In genomic region chr3:41581436-41581835, GRCm38 (mm10) we compare ENCODE assay signal across 7 mouse cellular contexts. TPM values are rescaled to one million over a fixed set of nuclear protein-coding genes. Genes with fewer than 3 reads are reported as not detected.
DNase-seq lines count a peak whose midpoint lies in the region; ATAC-seq and TF ChIP-seq lines count a peak whose summit lies in the region.

No protein-coding gene starts in this region.

- H3K9me3 ChIP-seq in MEL (replicated peaks; ENCODE audit: insufficient read depth, low read length), result no peaks in the 10 kb centered on the region
- no peaks in the 10 kb centered on the region for H3K9me3 ChIP-seq in forebrain, embryonic 15.5 days
- no peaks in the 10 kb centered on the region for H3K9me3 ChIP-seq in midbrain, embryonic 14.5 days (ENCODE audit: control insufficient read depth, low read length)

- no peaks in the 10 kb centered on the region for H3K27me3 ChIP-seq in MEL (ENCODE audit: control insufficient read depth in 1 of 2, insufficient read depth in 2 of 2, low read length in 2 of 2)
- no peaks in the 10 kb centered on the region for H3K27me3 ChIP-seq in forebrain, embryonic 15.5 days
- no peaks in the 10 kb centered on the region for H3K27me3 ChIP-seq in midbrain, embryonic 14.5 days (ENCODE audit: control insufficient read depth, insufficient read depth, low read length)

- no peak overlapping the region for H3K27ac ChIP-seq in MEL (ENCODE audit: control insufficient read depth, low read depth, low read length)
- H3K27ac ChIP-seq in forebrain, embryonic 15.5 days (replicated peaks), result peak overlapping the region; percentile 31
- peak overlapping the region; percentile 55 for H3K27ac ChIP-seq in midbrain, embryonic 14.5 days (replicated peaks; ENCODE audit: low read depth, low read length)

- peaks cover 16 to 19% of the 10 kb centered on the region in 2 experiments for H3K36me3 ChIP-seq in MEL (ENCODE audit: control insufficient read depth in 1 of 2, insufficient read depth in 2 of 2, low read length in 2 of 2)
- H3K36me3 ChIP-seq in forebrain, embryonic 15.5 days, result no peaks in the 10 kb centered on the region
- no peaks in the 10 kb centered on the region for H3K36me3 ChIP-seq in midbrain, embryonic 14.5 days (ENCODE audit: control insufficient read depth, insufficient read depth, low read length)

- peaks cover 0 to 3% of the 10 kb centered on the region in 2 experiments; a peak in 1 of 4 replicates for H3K4me1 ChIP-seq in MEL (ENCODE audit: control insufficient read depth in 1 of 2, insufficient read depth in 2 of 2, low read length in 2 of 2)
- H3K4me1 ChIP-seq in forebrain, embryonic 15.5 days, result peaks cover 48% of the 10 kb centered on the region
- H3K4me1 ChIP-seq in midbrain, embryonic 14.5 days (ENCODE audit: control insufficient read depth, insufficient read depth, low read length), result peaks cover 12% of the 10 kb centered on the region
- no peaks in the 10 kb centered on the region for H3K4me1 ChIP-seq in lung, adult 2 months (ENCODE audit: control insufficient read depth, insufficient read depth, low read length)

- H3K4me2 ChIP-seq in forebrain, embryonic 15.5 days (replicated peaks), result no peak overlapping the region
- peak overlapping the region; percentile 25; the same call in 1 of the 2 replicates for H3K4me2 ChIP-seq in midbrain, embryonic 14.5 days (ENCODE audit: low read length)

- H3K4me3 ChIP-seq in MEL (ENCODE audit: control insufficient read depth in 1 of 2, insufficient read depth in 1 of 2, low read depth in 2 of 2, low read length in 2 of 2), result no peak overlapping the region
- H3K4me3 ChIP-seq in forebrain, embryonic 15.5 days, result no peak overlapping the region
- H3K4me3 ChIP-seq in midbrain, embryonic 14.5 days (replicated peaks; ENCODE audit: low read depth, low read length), result no peak overlapping the region
- H3K4me3 ChIP-seq in lung, adult 2 months (replicated peaks; ENCODE audit: extremely low read depth, low read depth, low read length), result no peak overlapping the region

- ATAC-seq in forebrain, embryonic 15.5 days (replicated peaks), result no peak
- ATAC-seq in midbrain, embryonic 14.5 days (ENCODE audit: low FRiP score, low TSS enrichment), result no peak

- no peak for TF ChIP-seq RAD21 in MEL (IDR thresholded peaks at IDR 0.05; ENCODE audit: low read depth, low read length)

- H3K79me2 ChIP-seq in MEL (ENCODE audit: control insufficient read depth, insufficient read depth, low read length, poor library complexity), result peaks cover 95% of the 10 kb centered on the region

- TF ChIP-seq EP300 in MEL (IDR thresholded peaks at IDR 0.05; ENCODE audit: low read depth in 1 of 2, low read length in 2 of 2), result no peak

- WGBS in forebrain, embryonic 15.5 days, result 54% methylated on average over 8 of the region's 8 CpGs
- 54% methylated on average over 8 of the region's 8 CpGs for WGBS in midbrain, embryonic 14.5 days
- 78% methylated on average over 8 of the region's 8 CpGs for WGBS in lung, adult 2 months

- TF ChIP-seq POLR2A in MEL (IDR thresholded peaks at IDR 0.05; ENCODE audit: control insufficient read depth in 1 of 2, insufficient read depth in 1 of 2, low read depth in 1 of 2, low read length in 2 of 2, poor library complexity in 1 of 2), result no peak
- no peak for TF ChIP-seq POLR2A in lung, adult 2 months (IDR thresholded peaks at IDR 0.05; ENCODE audit: borderline replicate concordance, extremely low read depth, low read depth, low read length)

- no peak overlapping the region for H3K9ac ChIP-seq in MEL (ENCODE audit: control insufficient read depth, low read depth, low read length, poor library complexity, severe bottlenecking)
- H3K9ac ChIP-seq in forebrain, embryonic 15.5 days (replicated peaks), result no peak overlapping the region
- H3K9ac ChIP-seq in midbrain, embryonic 14.5 days (replicated peaks; ENCODE audit: low read length), result peak overlapping the region; percentile 20; the same call in 1 of the 2 replicates

- TF ChIP-seq CTCF in MEL (IDR thresholded peaks at IDR 0.05 in 2 of 3, conservative IDR thresholded peaks at IDR 0.05 in 1 of 3; ENCODE audit: control insufficient read depth in 1 of 3, insufficient read depth in 1 of 3, low read depth in 2 of 3, low read length in 3 of 3, poor library complexity in 1 of 3, severe bottlenecking in 1 of 3), result no peak
- TF ChIP-seq CTCF in lung, adult 2 months (IDR thresholded peaks at IDR 0.05; ENCODE audit: insufficient read depth, low read length), result no peak

- DNase-seq in MEL (ENCODE audit: low read depth, low spot score), result no peak
- DNase-seq in kidney, postnatal 14 days, result peak; percentile 86
- peak; percentile 20 for DNase-seq in midbrain, embryonic 14.5 days
- DNase-seq in lung, adult 2 months, result no peak
- no peak for DNase-seq in urinary bladder, adult 18-20 months (ENCODE audit: low spot score in 2 of 2)
- DNase-seq in spleen, postnatal 4 days (ENCODE audit: low spot score in 2 of 2), result no peak

TF ChIP-seq in MEL, 35 proteins besides CTCF, POLR2A, EP300 and RAD21:
- TF ChIP-seq POLR2AphosphoS2 (IDR thresholded peaks at IDR 0.05; ENCODE audit: low read length), result peak; percentile 28; the same call in 1 of the 2 replicates
- no peak for TF ChIP-seq ZKSCAN1 (IDR thresholded peaks at IDR 0.05; ENCODE audit: low read depth, low read length)
- no peak for TF ChIP-seq MAX (IDR thresholded peaks at IDR 0.05; ENCODE audit: low read length)
- no peak for TF ChIP-seq MYC (IDR thresholded peaks at IDR 0.05; ENCODE audit: low read depth, low read length)

RNA-seq across cellular contexts. Expression of gene Jade1, which starts 25.9 kb away (rescaled TPM):
- 98.8 and 116 TPM in 2 replicates for total RNA-seq in MEL (2012; rRNA removed)
- polyA plus RNA-seq in MEL (2012; ENCODE audit: insufficient read depth in 1 of 2, insufficient read length in 2 of 2, low read depth in 1 of 2, low replicate concordance in 2 of 2, missing spikeins in 1 of 2), result 100 to 1,000 TPM; 134 to 150 TPM
- polyA plus RNA-seq in forebrain, embryonic 15.5 days (2015; fragmentation: Nextera tagmentation; extraction: Ambion mirVana), result 21.5 and 22.2 TPM in 2 replicates
- 9.4 and 13.1 TPM in 2 replicates for polyA plus RNA-seq in midbrain, embryonic 14.5 days (2014; fragmentation: Nextera tagmentation; extraction: Ambion mirVana)
- 13.2 and 14.3 TPM in 2 replicates for polyA plus RNA-seq in lung, adult 2 months (2012; rRNA removed)

Comparison
In these comparisons a context has a peak if more than half of its experiments do, and no peak if none do; other contexts are left out.
1. DNase-seq: peak in kidney, postnatal 14 days (single experiment) and midbrain, embryonic 14.5 days (single experiment); none in MEL (single experiment), lung, adult 2 months (single experiment), urinary bladder, adult 18-20 months (0 of 2) and spleen, postnatal 4 days (0 of 2).